Mouse (Mus musculus) kidney, adult 2 months (tissue): Measurements from ENCODE around the gene Dnah8.

Source experiments
- CTCF ChIP-seq: fragments of 200-500 bp; conservative IDR thresholded peaks from 2 replicates; pipeline ENCODE4 v1.5.1; 2011; ENCODE audit warnings: low read depth, mild to moderate bottlenecking, control low read depth, low read length, moderate library complexity, mixed read lengths; ENCODE audit not compliant: insufficient read depth, insufficient read length
- POLR2A ChIP-seq: fragments of 200-500 bp; IDR thresholded peaks from one replicate; pipeline ENCODE4 v1.6.1; 2011; ENCODE audit warnings: low read depth, low read length, control low read depth

DNA sequence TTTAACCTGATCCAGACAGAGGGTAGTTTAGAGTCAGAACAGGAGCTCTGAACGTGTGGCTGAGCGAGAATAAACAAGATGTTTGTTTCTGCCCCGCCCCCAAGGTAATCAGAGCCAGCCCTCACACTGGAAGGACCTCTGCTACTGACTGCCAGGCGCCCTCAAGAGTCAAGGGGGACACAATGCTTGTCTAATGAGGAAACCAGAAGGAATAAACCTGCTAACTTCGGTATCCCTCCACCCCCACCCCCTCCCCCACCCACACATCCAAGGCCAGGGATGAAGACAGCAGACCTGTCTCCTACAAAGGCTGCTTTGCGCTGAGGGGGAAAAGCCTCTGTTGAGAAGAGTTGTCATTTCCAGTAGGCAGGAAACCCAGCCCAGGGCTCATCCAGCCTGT is 29.3 kb upstream of the Dnah8 start:
- TF ChIP-seq POLR2A (no peak), CTCF (no peak)
